Mouse (Mus musculus) frontal cortex, postnatal 14 days (tissue): Measurements from ENCODE around the gene Smyd1.

Source experiments
- DNase-seq, 2 experiments: peaks; one replicate each; pipeline ENCODE4 v3.0.0; 2022; ENCODE audit warnings: low spot score in 2 of 2

Smyd1 gene

GRCm38 (mm10) chr6:71204166-71204565 is 117.9 kb downstream of the Smyd1 start:
- no peak for DNase-seq

- no peak for DNase-seq
These were observed 118.4 kb downstream of the Smyd1 start for GRCm38 (mm10) chr6:71203674-71204073.

GRCm38 (mm10) chr6:71201925-71202324 is 120.1 kb downstream of the Smyd1 start:
- DNase-seq = no peak

- no peak for DNase-seq
These were observed 122.4 kb downstream of the Smyd1 start, which contains the start of gene Fabp1 for GRCm38 (mm10) chr6:71199612-71200011. Gene Fabp1, plus strand, starts transcription at chr6:71199827.

GRCm38 (mm10) chr6:71197636-71198535 is 124.1 kb downstream of the Smyd1 start:
- no peak for DNase-seq

GRCm38 (mm10) chr6:71196107-71196506 is 125.9 kb downstream of the Smyd1 start:
- DNase-seq = no peak

GRCm38 (mm10) chr6:71193151-71193740 is 128.8 kb downstream of the Smyd1 start:
- DNase-seq = no peak

- no peak for DNase-seq
These were observed 131.5 kb downstream of the Smyd1 start for GRCm38 (mm10) chr6:71190501-71190900.

GRCm38 (mm10) chr6:71189578-71189977 is 132.5 kb downstream of the Smyd1 start:
- no peak for DNase-seq

- no peak for DNase-seq
These were observed 137.0 kb downstream of the Smyd1 start for GRCm38 (mm10) chr6:71184941-71185604.

- DNase-seq = no peak
These were observed 141.4 kb downstream of the Smyd1 start for GRCm38 (mm10) chr6:71180596-71180995.

GRCm38 (mm10) chr6:71172812-71173580 is 149.0 kb downstream of the Smyd1 start:
- no peak for DNase-seq

GRCm38 (mm10) chr6:71166551-71167169 is 155.4 kb downstream of the Smyd1 start:
- DNase-seq = no peak

GRCm38 (mm10) chr6:71164394-71164793 is 157.6 kb downstream of the Smyd1 start:
- DNase-seq = no peak
